Mouse (Mus musculus): ENCODE measurements at regions not wholly inside any gene's neighbourhood (a gene's known extent, or its start where the extent isn't known, plus 50 kb on each side); places are given as distances from the start of the nearest gene placed in this dataset.

GRCm38 (mm10) chr14:99616655-99617335, 318.3 kb downstream of the Klf5 start:
- no peaks in the 10 kb centered on the region for H3K36me3 ChIP-seq
- 69% methylated on average over 7 of the region's 7 CpGs for WGBS
- H3K27ac ChIP-seq, result no peak overlapping the region
- no peak overlapping the region for H3K4me2 ChIP-seq
- ATAC-seq (ENCODE audit: insufficient number of reproducible peaks, insufficient read depth, low FRiP score, low TSS enrichment, low read depth), result no peak
- H3K9ac ChIP-seq (replicated peaks), result no peak overlapping the region
- no peaks in the 10 kb centered on the region for H3K4me1 ChIP-seq (replicated peaks)
- H3K4me3 ChIP-seq (replicated peaks), result no peak overlapping the region
- H3K27me3 ChIP-seq, result no peaks in the 10 kb centered on the region
- no peaks in the 10 kb centered on the region for H3K9me3 ChIP-seq

GRCm38 (mm10) chr14:99617374-99617773, 318.9 kb downstream of the Klf5 start:
- Histone ChIP-seq H3K9me3 (no peaks in the 10 kb centered on the region), H3K4me3 (replicated peaks) (no peak overlapping the region), H3K27ac (no peak overlapping the region), H3K27me3 (no peaks in the 10 kb centered on the region), H3K4me1 (replicated peaks) (no peaks in the 10 kb centered on the region), H3K4me2 (no peak overlapping the region), H3K9ac (replicated peaks) (no peak overlapping the region), H3K36me3 (no peaks in the 10 kb centered on the region)
- WGBS, result 89% methylated on average over 2 of the region's 2 CpGs
- ATAC-seq (ENCODE audit: insufficient number of reproducible peaks, insufficient read depth, low FRiP score, low TSS enrichment, low read depth), result no peak

GRCm38 (mm10) chr14:99621538-99621937, 323.0 kb downstream of the Klf5 start:
- H3K9me3 ChIP-seq, result no peaks in the 10 kb centered on the region
- 83% methylated on average over 3 of the region's 3 CpGs for WGBS
- ATAC-seq (ENCODE audit: insufficient number of reproducible peaks, insufficient read depth, low FRiP score, low TSS enrichment, low read depth), result 0 out of 2 replicates have a peak, but pooled peaks have one; percentile 37

GRCm38 (mm10) chr14:99624380-99625327, 326.2 kb downstream of the Klf5 start:
- H3K9me3 ChIP-seq, result no peaks in the 10 kb centered on the region
- H3K27ac ChIP-seq, result no peak overlapping the region
- no peaks in the 10 kb centered on the region for H3K27me3 ChIP-seq
- H3K4me3 ChIP-seq (replicated peaks), result no peak overlapping the region
- WGBS, result 76% methylated on average over 10 of the region's 10 CpGs
- H3K4me2 ChIP-seq, result no peak overlapping the region
- no peak for ATAC-seq (ENCODE audit: insufficient number of reproducible peaks, insufficient read depth, low FRiP score, low TSS enrichment, low read depth)
- no peaks in the 10 kb centered on the region for H3K36me3 ChIP-seq
- no peak overlapping the region for H3K9ac ChIP-seq (replicated peaks)
- peaks cover 15% of the 10 kb centered on the region for H3K4me1 ChIP-seq (replicated peaks)

More at GRCm38 (mm10) chr14:99621538-99621937, 323.0 kb downstream of the Klf5 start:
- Histone ChIP-seq H3K4me2 (no peak overlapping the region), H3K9ac (replicated peaks) (no peak overlapping the region), H3K36me3 (no peaks in the 10 kb centered on the region), H3K4me3 (replicated peaks) (no peak overlapping the region), H3K27me3 (no peaks in the 10 kb centered on the region), H3K4me1 (replicated peaks) (peaks cover 12% of the 10 kb centered on the region; the same call in 1 of the 2 replicates), H3K27ac (no peak overlapping the region)

- Histone ChIP-seq H3K4me2 (no peak overlapping the region), H3K9me3 (no peaks in the 10 kb centered on the region), H3K27ac (no peak overlapping the region), H3K9ac (replicated peaks) (no peak overlapping the region), H3K4me1 (replicated peaks) (peaks cover 15% of the 10 kb centered on the region), H3K4me3 (replicated peaks) (no peak overlapping the region), H3K27me3 (no peaks in the 10 kb centered on the region), H3K36me3 (no peaks in the 10 kb centered on the region)
- no peak for ATAC-seq (ENCODE audit: insufficient number of reproducible peaks, insufficient read depth, low FRiP score, low TSS enrichment, low read depth)
- WGBS, result 77% methylated on average over 1 of the region's 1 CpGs
Measured at GRCm38 (mm10) chr14:99627615-99628014, 329.1 kb downstream of the Klf5 start.

GRCm38 (mm10) chr14:99631092-99631491, 332.6 kb downstream of the Klf5 start:
- Histone ChIP-seq H3K36me3 (no peaks in the 10 kb centered on the region), H3K9me3 (no peaks in the 10 kb centered on the region), H3K27me3 (no peaks in the 10 kb centered on the region), H3K27ac (no peak overlapping the region), H3K4me3 (replicated peaks) (no peak overlapping the region), H3K9ac (replicated peaks) (no peak overlapping the region), H3K4me1 (replicated peaks) (peaks cover 5% of the 10 kb centered on the region), H3K4me2 (no peak overlapping the region)
- WGBS, result 58% methylated on average over 10 of the region's 10 CpGs
- ATAC-seq (ENCODE audit: insufficient number of reproducible peaks, insufficient read depth, low FRiP score, low TSS enrichment, low read depth), result no peak

GRCm38 (mm10) chr14:99632444-99632843, 334.0 kb downstream of the Klf5 start:
- Histone ChIP-seq H3K4me3 (replicated peaks) (no peak overlapping the region), H3K27me3 (0 out of 2 replicates have a peak, but pooled peaks cover 4% of the 10 kb centered on the region), H3K27ac (no peak overlapping the region), H3K9me3 (no peaks in the 10 kb centered on the region), H3K36me3 (no peaks in the 10 kb centered on the region), H3K4me1 (replicated peaks) (peaks cover 3% of the 10 kb centered on the region), H3K9ac (replicated peaks) (no peak overlapping the region), H3K4me2 (no peak overlapping the region)
- 38% methylated on average over 4 of the region's 4 CpGs for WGBS
- ATAC-seq (ENCODE audit: insufficient number of reproducible peaks, insufficient read depth, low FRiP score, low TSS enrichment, low read depth), result no peak

- ATAC-seq (ENCODE audit: insufficient number of reproducible peaks, insufficient read depth, low FRiP score, low TSS enrichment, low read depth), result no peak
- H3K36me3 ChIP-seq, result no peaks in the 10 kb centered on the region
- H3K27me3 ChIP-seq, result 0 out of 2 replicates have a peak, but pooled peaks cover 4% of the 10 kb centered on the region
- no peak overlapping the region for H3K4me3 ChIP-seq (replicated peaks)
- no peaks in the 10 kb centered on the region; the same call in 1 of the 2 replicates for H3K4me1 ChIP-seq (replicated peaks)
- no peak overlapping the region for H3K9ac ChIP-seq (replicated peaks)
- no peaks in the 10 kb centered on the region for H3K9me3 ChIP-seq
- no peak overlapping the region for H3K4me2 ChIP-seq
- no peak overlapping the region for H3K27ac ChIP-seq
- 91% methylated on average over 4 of the region's 4 CpGs for WGBS
Measured at GRCm38 (mm10) chr14:99635556-99636150, 337.2 kb downstream of the Klf5 start.

GRCm38 (mm10) chr14:99641475-99642453, 343.3 kb downstream of the Klf5 start:
- Histone ChIP-seq H3K36me3 (no peaks in the 10 kb centered on the region), H3K27ac (no peak overlapping the region)
- 46% methylated on average over 15 of the region's 15 CpGs for WGBS

GRCm38 (mm10) chr14:99646323-99646722, 347.8 kb downstream of the Klf5 start:
- Histone ChIP-seq H3K36me3 (no peaks in the 10 kb centered on the region), H3K9me3 (no peaks in the 10 kb centered on the region), H3K27me3 (no peaks in the 10 kb centered on the region), H3K4me2 (no peak overlapping the region), H3K9ac (replicated peaks) (no peak overlapping the region), H3K27ac (no peak overlapping the region), H3K4me1 (replicated peaks) (peaks cover 8% of the 10 kb centered on the region), H3K4me3 (replicated peaks) (no peak overlapping the region)
- WGBS, result 81% methylated on average over 3 of the region's 3 CpGs
- ATAC-seq (ENCODE audit: insufficient number of reproducible peaks, insufficient read depth, low FRiP score, low TSS enrichment, low read depth), result no peak

More at GRCm38 (mm10) chr14:99641475-99642453, 343.3 kb downstream of the Klf5 start:
- Histone ChIP-seq H3K4me3 (replicated peaks) (no peak overlapping the region), H3K9ac (replicated peaks) (no peak overlapping the region), H3K9me3 (no peaks in the 10 kb centered on the region), H3K27me3 (no peaks in the 10 kb centered on the region), H3K4me2 (no peak overlapping the region), H3K4me1 (replicated peaks) (peaks cover 9% of the 10 kb centered on the region)
- ATAC-seq (ENCODE audit: insufficient number of reproducible peaks, insufficient read depth, low FRiP score, low TSS enrichment, low read depth), result no peak
